Mouse (Mus musculus): Measurements from ENCODE around the gene 4930451I11Rik. TPM values are rescaled to one million over a fixed set of nuclear protein-coding genes. Genes with fewer than 3 reads are reported as not detected.

Gene 4930451I11Rik
- polyA plus RNA-seq, 1 experiment: not detected

GRCm38 (mm10) chr7:126863791-126864190 is 32.4 kb upstream of the 4930451I11Rik start:
- no peaks in the 10 kb centered on the region; the same call in 1 of the 2 replicates for H3K4me1 ChIP-seq (ENCODE audit: control insufficient read depth, insufficient read depth, insufficient read length)
- peaks cover 26% of the 10 kb centered on the region for H3K36me3 ChIP-seq (ENCODE audit: control insufficient read depth, insufficient read depth, low read length)
- H3K4me3 ChIP-seq (ENCODE audit: extremely low read depth, insufficient read depth, insufficient read length): no peak overlapping the region
- TF ChIP-seq CTCF (IDR thresholded peaks at IDR 0.05; ENCODE audit: extremely low read depth, insufficient read depth, insufficient read length, insufficient replicate concordance): no peak
- TF ChIP-seq POLR2A (IDR thresholded peaks at IDR 0.05; ENCODE audit: low read depth, low read length): no peak
- 76% methylated on average over 6 of the region's 6 CpGs for WGBS
- H3K27ac ChIP-seq (ENCODE audit: insufficient read depth, low read length): no peak overlapping the region
- DNase-seq (ENCODE audit: low read depth in 1 of 2, low spot score in 2 of 2): no peak
- no peaks in the 10 kb centered on the region for H3K27me3 ChIP-seq (ENCODE audit: control insufficient read depth, insufficient read depth, low read length)

GRCm38 (mm10) chr7:126862147-126862784 is 30.8 kb upstream of the 4930451I11Rik start, which contains the start of gene Ino80e:
TSS of gene Ino80e (minus strand) at chr7:126862377.
- peak within 1 kb of the TSS; percentile 76 for H3K4me3 ChIP-seq (ENCODE audit: extremely low read depth, insufficient read depth, insufficient read length)
- under 1% methylated on average over 41 of the region's 41 CpGs for WGBS
- TF ChIP-seq POLR2A (IDR thresholded peaks at IDR 0.05; ENCODE audit: low read depth, low read length) (no peak), CTCF (IDR thresholded peaks at IDR 0.05; ENCODE audit: extremely low read depth, insufficient read depth, insufficient read length, insufficient replicate concordance) (no peak)
- no peaks in the 10 kb centered on the region; the same call in 1 of the 2 replicates for H3K4me1 ChIP-seq (ENCODE audit: control insufficient read depth, insufficient read depth, insufficient read length)
- peaks cover 18% of the 10 kb centered on the region for H3K36me3 ChIP-seq (ENCODE audit: control insufficient read depth, insufficient read depth, low read length)
- DNase-seq (ENCODE audit: low read depth in 1 of 2, low spot score in 2 of 2): peak; percentile 71 to 84
- H3K27ac ChIP-seq (ENCODE audit: insufficient read depth, low read length): peak within 1 kb of the TSS; percentile 71
- no peaks in the 10 kb centered on the region for H3K27me3 ChIP-seq (ENCODE audit: control insufficient read depth, insufficient read depth, low read length)

- peaks cover 14% of the 10 kb centered on the region for H3K36me3 ChIP-seq (ENCODE audit: control insufficient read depth, insufficient read depth, low read length)
- no peaks in the 10 kb centered on the region for H3K27me3 ChIP-seq (ENCODE audit: control insufficient read depth, insufficient read depth, low read length)
- TF ChIP-seq CTCF (IDR thresholded peaks at IDR 0.05; ENCODE audit: extremely low read depth, insufficient read depth, insufficient read length, insufficient replicate concordance): no peak
- peak; percentile 60 for TF ChIP-seq POLR2A (IDR thresholded peaks at IDR 0.05; ENCODE audit: low read depth, low read length)
- peak within 1 kb of the TSS; percentile 76 for H3K4me3 ChIP-seq (ENCODE audit: extremely low read depth, insufficient read depth, insufficient read length)
- WGBS: under 1% methylated on average over 42 of the region's 42 CpGs
- peak within 1 kb of the TSS; percentile 71 for H3K27ac ChIP-seq (ENCODE audit: insufficient read depth, low read length)
- peak; percentile 79 to 95 for DNase-seq (ENCODE audit: low read depth in 1 of 2, low spot score in 2 of 2)
- no peaks in the 10 kb centered on the region; the same call in 1 of the 2 replicates for H3K4me1 ChIP-seq (ENCODE audit: control insufficient read depth, insufficient read depth, insufficient read length)
These were observed 30.1 kb upstream of the 4930451I11Rik start, which contains the start of gene Hirip3 for GRCm38 (mm10) chr7:126861429-126862130. TSS of gene Hirip3 (plus strand) at chr7:126861972.

GRCm38 (mm10) chr7:126860987-126861386 is 29.5 kb upstream of the 4930451I11Rik start:
- no peaks in the 10 kb centered on the region; the same call in 1 of the 2 replicates for H3K4me1 ChIP-seq (ENCODE audit: control insufficient read depth, insufficient read depth, insufficient read length)
- H3K27me3 ChIP-seq (ENCODE audit: control insufficient read depth, insufficient read depth, low read length): no peaks in the 10 kb centered on the region
- H3K27ac ChIP-seq (ENCODE audit: insufficient read depth, low read length): no peak overlapping the region; the same call in 1 of the 2 replicates
- TF ChIP-seq POLR2A (IDR thresholded peaks at IDR 0.05; ENCODE audit: low read depth, low read length) (no peak), CTCF (IDR thresholded peaks at IDR 0.05; ENCODE audit: extremely low read depth, insufficient read depth, insufficient read length, insufficient replicate concordance) (no peak)
- 40% methylated on average over 5 of the region's 5 CpGs for WGBS
- DNase-seq (ENCODE audit: low read depth in 1 of 2, low spot score in 2 of 2): no peak
- H3K36me3 ChIP-seq (ENCODE audit: control insufficient read depth, insufficient read depth, low read length): peaks cover 11% of the 10 kb centered on the region
- peak overlapping the region; percentile 76 for H3K4me3 ChIP-seq (ENCODE audit: extremely low read depth, insufficient read depth, insufficient read length)

- Histone ChIP-seq H3K36me3 (ENCODE audit: control insufficient read depth, insufficient read depth, low read length) (peaks cover 31% of the 10 kb centered on the region), H3K4me1 (ENCODE audit: control insufficient read depth, insufficient read depth, insufficient read length) (no peaks in the 10 kb centered on the region; the same call in 1 of the 2 replicates)
- no peak for DNase-seq (ENCODE audit: low read depth in 1 of 2, low spot score in 2 of 2)
These were observed 25.4 kb upstream of the 4930451I11Rik start for GRCm38 (mm10) chr7:126856741-126857420.

GRCm38 (mm10) chr7:126855641-126856040 is 24.2 kb upstream of the 4930451I11Rik start:
- DNase-seq (ENCODE audit: low read depth in 1 of 2, low spot score in 2 of 2): no peak
- 95% methylated on average over 3 of the region's 3 CpGs for WGBS
- H3K4me1 ChIP-seq (ENCODE audit: control insufficient read depth, insufficient read depth, insufficient read length): no peaks in the 10 kb centered on the region
- no peak overlapping the region for H3K4me3 ChIP-seq (ENCODE audit: extremely low read depth, insufficient read depth, insufficient read length)
- TF ChIP-seq CTCF (IDR thresholded peaks at IDR 0.05; ENCODE audit: extremely low read depth, insufficient read depth, insufficient read length, insufficient replicate concordance): no peak
- no peak for TF ChIP-seq POLR2A (IDR thresholded peaks at IDR 0.05; ENCODE audit: low read depth, low read length)
- H3K27me3 ChIP-seq (ENCODE audit: control insufficient read depth, insufficient read depth, low read length): no peaks in the 10 kb centered on the region
- peaks cover 33% of the 10 kb centered on the region for H3K36me3 ChIP-seq (ENCODE audit: control insufficient read depth, insufficient read depth, low read length)
- no peak overlapping the region for H3K27ac ChIP-seq (ENCODE audit: insufficient read depth, low read length)

More at GRCm38 (mm10) chr7:126856741-126857420, 25.4 kb upstream of the 4930451I11Rik start:
- Histone ChIP-seq H3K4me3 (ENCODE audit: extremely low read depth, insufficient read depth, insufficient read length) (no peak overlapping the region), H3K27me3 (ENCODE audit: control insufficient read depth, insufficient read depth, low read length) (no peaks in the 10 kb centered on the region), H3K27ac (ENCODE audit: insufficient read depth, low read length) (no peak overlapping the region)
- 81% methylated on average over 9 of the region's 9 CpGs for WGBS
- TF ChIP-seq POLR2A (IDR thresholded peaks at IDR 0.05; ENCODE audit: low read depth, low read length): no peak

All from spleen, adult 2 months (tissue).